8 mouse cellular contexts compared by ENCODE assay signal in genomic region chr9:64385511-64386465, GRCm38 (mm10). TPM values are rescaled to one million over a fixed set of nuclear protein-coding genes. Genes with fewer than 3 reads are reported as not detected.
A peak's percentile ranks its signal among the peaks of the same experiment; 100 is the strongest.
DNase-seq lines count a peak whose midpoint lies in the region; ATAC-seq and TF ChIP-seq lines count a peak whose summit lies in the region.

TSS of gene Megf11 (plus strand) at chr9:64385626.

- peak within 1 kb of the TSS; percentile 69 for H3K4me3 ChIP-seq in gastrocnemius, adult 2 months
- peak within 1 kb of the TSS; percentile 57 for H3K4me3 ChIP-seq in embryonic facial prominence, embryonic 15.5 days (replicated peaks)
- peak within 1 kb of the TSS; percentile 63 for H3K4me3 ChIP-seq in hindbrain, postnatal 0 days (ENCODE audit: low read length)
- peak within 1 kb of the TSS; percentile 56 for H3K4me3 ChIP-seq in limb, embryonic 15.5 days
- H3K4me3 ChIP-seq in neural tube, embryonic 12.5 days, result peak within 1 kb of the TSS; percentile 45

- peak within 1 kb of the TSS; percentile 33 for H3K9ac ChIP-seq in embryonic facial prominence, embryonic 15.5 days
- H3K9ac ChIP-seq in hindbrain, postnatal 0 days (replicated peaks; ENCODE audit: low read length), result peak within 1 kb of the TSS; percentile 56
- H3K9ac ChIP-seq in limb, embryonic 15.5 days, result peak within 1 kb of the TSS; percentile 26; the same call in 1 of the 2 replicates
- peak within 1 kb of the TSS; percentile 58 for H3K9ac ChIP-seq in neural tube, embryonic 12.5 days

- peaks cover 39% of the 10 kb centered on the region for H3K4me1 ChIP-seq in embryonic facial prominence, embryonic 15.5 days
- H3K4me1 ChIP-seq in hindbrain, postnatal 0 days (ENCODE audit: insufficient read depth, low read length), result 0 out of 2 replicates have a peak, but pooled peaks cover 12% of the 10 kb centered on the region
- peaks cover 33% of the 10 kb centered on the region for H3K4me1 ChIP-seq in limb, embryonic 15.5 days
- H3K4me1 ChIP-seq in neural tube, embryonic 12.5 days, result peaks cover 22% of the 10 kb centered on the region

- no peak within 1 kb of the TSS for H3K27ac ChIP-seq in gastrocnemius, adult 2 months
- H3K27ac ChIP-seq in embryonic facial prominence, embryonic 15.5 days (replicated peaks), result no peak within 1 kb of the TSS
- H3K27ac ChIP-seq in hindbrain, postnatal 0 days, result no peak within 1 kb of the TSS
- no peak within 1 kb of the TSS for H3K27ac ChIP-seq in limb, embryonic 15.5 days
- H3K27ac ChIP-seq in neural tube, embryonic 12.5 days, result no peak within 1 kb of the TSS

- TF ChIP-seq CTCF in gastrocnemius, adult 2 months (IDR thresholded peaks at IDR 0.05), result no peak
- TF ChIP-seq CTCF in hindbrain, postnatal 0 days (IDR thresholded peaks at IDR 0.05; ENCODE audit: low read depth), result no peak

- no peaks in the 10 kb centered on the region for H3K9me3 ChIP-seq in embryonic facial prominence, embryonic 15.5 days (replicated peaks)
- H3K9me3 ChIP-seq in hindbrain, postnatal 0 days (ENCODE audit: low read length), result no peaks in the 10 kb centered on the region
- H3K9me3 ChIP-seq in limb, embryonic 15.5 days, result no peaks in the 10 kb centered on the region
- H3K9me3 ChIP-seq in neural tube, embryonic 12.5 days, result no peaks in the 10 kb centered on the region

- no peak for DNase-seq in gastrocnemius, adult 2 months
- DNase-seq in gastrocnemius, adult 8-10 months (ENCODE audit: low spot score in 2 of 2), result no peak
- DNase-seq in adrenal gland, postnatal 36 days, result peak; percentile 54 to 55
- peak; percentile 77 for DNase-seq in hindbrain, postnatal 0 days (ENCODE audit: low spot score)

- peaks cover 66% of the 10 kb centered on the region for H3K27me3 ChIP-seq in embryonic facial prominence, embryonic 15.5 days
- H3K27me3 ChIP-seq in hindbrain, postnatal 0 days (ENCODE audit: insufficient read depth, low read length), result peaks cover 15% of the 10 kb centered on the region
- H3K27me3 ChIP-seq in limb, embryonic 15.5 days, result peaks cover 59% of the 10 kb centered on the region
- peaks cover 46% of the 10 kb centered on the region for H3K27me3 ChIP-seq in neural tube, embryonic 12.5 days (replicated peaks)

- under 1% methylated on average over 91 of the region's 93 CpGs for WGBS in embryonic facial prominence, embryonic 15.5 days
- WGBS in hindbrain, postnatal 0 days, result under 1% methylated on average over 87 of the region's 93 CpGs
- under 1% methylated on average over 88 of the region's 93 CpGs for WGBS in limb, embryonic 15.5 days
- under 1% methylated on average over 93 of the region's 93 CpGs for WGBS in neural tube, embryonic 12.5 days

- peak; percentile 44; the same call in 1 of the 2 replicates for ATAC-seq in embryonic facial prominence, embryonic 15.5 days (ENCODE audit: insufficient number of reproducible peaks, low FRiP score, low TSS enrichment, low read depth)
- ATAC-seq in hindbrain, postnatal 0 days, result peak; percentile 75; the same call in 1 of the 2 replicates
- ATAC-seq in limb, embryonic 15.5 days (ENCODE audit: insufficient number of reproducible peaks, low FRiP score, low TSS enrichment, low read depth), result no peak
- ATAC-seq in neural tube, embryonic 12.5 days (ENCODE audit: low FRiP score, low read depth), result peak; percentile 58
- no peak for ATAC-seq in inflammation-experienced regulatory T-cells, adult 6 months

- H3K4me2 ChIP-seq in embryonic facial prominence, embryonic 15.5 days (replicated peaks), result peak within 1 kb of the TSS; percentile 100
- peak within 1 kb of the TSS; percentile 99 for H3K4me2 ChIP-seq in hindbrain, postnatal 0 days (ENCODE audit: low read depth, low read length)
- peak within 1 kb of the TSS; percentile 99 for H3K4me2 ChIP-seq in limb, embryonic 15.5 days
- peak within 1 kb of the TSS; percentile 78 for H3K4me2 ChIP-seq in neural tube, embryonic 12.5 days (replicated peaks)

- no peaks in the 10 kb centered on the region for H3K36me3 ChIP-seq in embryonic facial prominence, embryonic 15.5 days
- no peaks in the 10 kb centered on the region for H3K36me3 ChIP-seq in hindbrain, postnatal 0 days (ENCODE audit: insufficient read depth, low read length)
- H3K36me3 ChIP-seq in limb, embryonic 15.5 days, result no peaks in the 10 kb centered on the region
- H3K36me3 ChIP-seq in neural tube, embryonic 12.5 days, result no peaks in the 10 kb centered on the region

- intact Hi-C loops in gastrocnemius, adult 2 months (cut with DNase I), result no loop called here

RNA-seq across cellular contexts. Expression of gene Megf11, which starts in this region (rescaled TPM):
- under 1 TPM; 0.25 to 0.46 TPM for total RNA-seq in gastrocnemius, adult 2 months (2021)
- under 1 TPM; 0.05 to 0.13 (median 0.07) TPM for total RNA-seq in gastrocnemius, adult 8-10 months (2022)
- total RNA-seq in adrenal gland, postnatal 36 days (2021), result under 1 TPM; 0.36 to 0.79 TPM
- polyA plus RNA-seq in embryonic facial prominence, embryonic 15.5 days (2015; fragmentation: Nextera tagmentation; extraction: Ambion mirVana), result 1.0 and 1.9 TPM in 2 replicates
- 38.2 and 42.0 TPM in 2 replicates for total RNA-seq in hindbrain, postnatal 0 days (2014; rRNA removed)
- 15.9 and 16.1 TPM in 2 replicates for polyA plus RNA-seq in hindbrain, postnatal 0 days (2015; fragmentation: Nextera tagmentation; extraction: Ambion mirVana)
- polyA plus RNA-seq in limb, embryonic 15.5 days (2015; fragmentation: Nextera tagmentation; extraction: Ambion mirVana), result 0.83 and 1.3 TPM in 2 replicates
- 10.8 and 12.5 TPM in 2 replicates for polyA plus RNA-seq in neural tube, embryonic 12.5 days (2016; fragmentation: Nextera tagmentation; extraction: Ambion mirVana)
- under 1 TPM; 0.21 to 0.40 (median 0.32) TPM for polyA plus RNA-seq in inflammation-experienced regulatory T-cells, adult 6 months (2017; shearing (Covaris generic))

Comparison
In these comparisons a context has a peak if more than half of its experiments do, and no peak if none do; other contexts are left out.
1. RNA of gene Megf11 (total RNA-seq): 38.2 to 42.0 TPM in hindbrain, postnatal 0 days; 0.36 to 0.79 TPM in adrenal gland, postnatal 36 days, 0.25 to 0.46 TPM in gastrocnemius, adult 2 months and 0.05 to 0.13 TPM in gastrocnemius, adult 8-10 months; every median in the first group is over 10 times any median in the second.
2. Peak in DNase-seq in adrenal gland, postnatal 36 days; RNA of the gene not detected or under 1 TPM.
3. ATAC-seq: peak in embryonic facial prominence, embryonic 15.5 days (single experiment), hindbrain, postnatal 0 days (single experiment) and neural tube, embryonic 12.5 days (single experiment); none in limb, embryonic 15.5 days (single experiment) and inflammation-experienced regulatory T-cells, adult 6 months (single experiment).
4. Peak in every context shown above with its lines, with median percentiles within 50 percentile points of each other: H3K4me3 ChIP-seq, H3K4me2 ChIP-seq and H3K9ac ChIP-seq.